Mouse (Mus musculus): Measurements from ENCODE around the gene Gm20865. TPM values are rescaled to one million over a fixed set of nuclear protein-coding genes. Genes with fewer than 3 reads are reported as not detected.
"Not testable (repeated sequence)": the region's sequence is repeated elsewhere in the genome, so short reads cannot be mapped to it uniquely, and the experiment has no call there.

Gm20865 gene
- total RNA-seq (2021): not detected
- polyA plus RNA-seq (2012; rRNA removed): not detected in 2 replicates
- long read RNA-seq: 0 reads

DNA sequence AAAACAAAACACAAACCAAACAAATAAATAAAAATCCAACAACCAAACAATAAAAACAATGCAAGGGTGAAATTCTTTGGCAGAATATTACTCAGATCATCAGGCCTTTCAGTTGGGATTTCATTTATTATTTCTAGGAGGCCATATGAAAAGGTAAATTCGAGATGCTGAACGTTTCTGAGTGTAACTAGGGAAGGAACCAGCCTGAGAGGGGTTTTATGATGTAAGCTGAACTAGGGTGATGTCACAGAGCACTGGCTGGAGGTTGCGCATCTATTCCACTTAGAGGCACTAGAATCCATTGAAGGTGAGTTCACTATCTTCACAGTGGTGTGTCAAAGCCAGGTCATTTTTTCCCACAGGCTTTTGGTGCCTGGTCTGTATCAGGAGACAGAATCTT lies at the start of gene Gm20865:
TSS of gene Gm20865 (plus strand) at position 301 of the 400 bp plus-strand sequence.
- not testable (repeated sequence) for DNase-seq

Other genes starting within 250 kb of the Gm20865 start
- not detected for gene Gm29866, start 247.9 kb upstream of the Gm20865 start, total RNA-seq (2021)
- not detected in 2 replicates for gene Gm29866, start 247.9 kb upstream of the Gm20865 start, polyA plus RNA-seq (2012; rRNA removed)
- not detected for gene Gm20909, start 77.0 kb upstream of the Gm20865 start, total RNA-seq (2021)
- not detected in 2 replicates for gene Gm20909, start 77.0 kb upstream of the Gm20865 start, polyA plus RNA-seq (2012; rRNA removed)

Measured in adrenal gland, adult 2 months (tissue).